Mouse (Mus musculus): ENCODE results near the gene Gp5. TPM values are rescaled to one million over a fixed set of nuclear protein-coding genes. Genes with fewer than 3 reads are reported as not detected.
"Not testable (repeated sequence)": the region's sequence is repeated elsewhere in the genome, so short reads cannot be mapped to it uniquely, and the experiment has no call there.

The Gp5 gene
- polyA plus RNA-seq (2012; rRNA removed), result 0.44 and 0.46 TPM in 2 replicates

- no peak for DNase-seq (ENCODE audit: low read depth)
Measured at GRCm38 (mm10) chr16:30310647-30311046, at the start of gene Gp5. TSS of gene Gp5 (minus strand) at chr16:30310779.

GRCm38 (mm10) chr16:30353489-30353888 lies 42.9 kb upstream of the Gp5 start:
- DNase-seq (ENCODE audit: low read depth), result not testable (repeated sequence)

DNA sequence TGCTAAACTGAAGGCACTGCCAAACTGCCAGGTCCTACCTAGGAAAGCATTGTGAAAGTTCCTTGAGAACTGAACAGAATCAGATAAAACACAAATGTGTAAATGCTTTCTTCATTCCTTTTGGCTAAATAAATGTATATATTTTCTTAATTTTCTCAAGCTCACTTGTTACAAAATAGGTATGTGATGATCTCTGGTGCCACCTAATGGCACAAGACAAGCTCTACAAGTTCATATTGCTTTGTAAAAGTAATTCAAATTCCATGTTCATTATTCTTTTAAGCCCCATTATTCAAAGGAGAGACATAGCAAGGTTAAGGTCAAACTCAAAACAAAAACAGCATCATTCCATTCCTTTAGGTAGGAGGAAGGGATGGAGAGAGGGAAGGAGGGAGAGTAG lies 3.7 kb upstream of the Gp5 start:
- no peak for DNase-seq (ENCODE audit: low read depth)

DNA sequence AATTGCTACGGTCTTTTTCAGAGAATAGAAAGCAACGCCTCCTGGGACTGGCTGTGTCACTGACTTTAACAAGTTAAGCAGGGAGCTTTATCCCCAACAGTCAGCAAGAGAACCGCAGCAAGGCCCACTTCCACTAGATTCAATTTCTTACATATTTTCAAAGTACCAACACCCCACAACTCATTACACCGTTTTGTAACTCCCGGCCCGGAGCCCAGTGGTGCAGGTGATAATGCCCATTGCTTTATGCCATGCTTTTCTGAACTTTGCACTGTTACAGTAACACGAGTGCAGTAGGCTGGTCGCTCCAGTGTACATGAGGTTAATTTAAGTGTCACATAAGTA lies 436 bp downstream of the Gp5 start:
- DNase-seq (ENCODE audit: low read depth), result no peak

DNA sequence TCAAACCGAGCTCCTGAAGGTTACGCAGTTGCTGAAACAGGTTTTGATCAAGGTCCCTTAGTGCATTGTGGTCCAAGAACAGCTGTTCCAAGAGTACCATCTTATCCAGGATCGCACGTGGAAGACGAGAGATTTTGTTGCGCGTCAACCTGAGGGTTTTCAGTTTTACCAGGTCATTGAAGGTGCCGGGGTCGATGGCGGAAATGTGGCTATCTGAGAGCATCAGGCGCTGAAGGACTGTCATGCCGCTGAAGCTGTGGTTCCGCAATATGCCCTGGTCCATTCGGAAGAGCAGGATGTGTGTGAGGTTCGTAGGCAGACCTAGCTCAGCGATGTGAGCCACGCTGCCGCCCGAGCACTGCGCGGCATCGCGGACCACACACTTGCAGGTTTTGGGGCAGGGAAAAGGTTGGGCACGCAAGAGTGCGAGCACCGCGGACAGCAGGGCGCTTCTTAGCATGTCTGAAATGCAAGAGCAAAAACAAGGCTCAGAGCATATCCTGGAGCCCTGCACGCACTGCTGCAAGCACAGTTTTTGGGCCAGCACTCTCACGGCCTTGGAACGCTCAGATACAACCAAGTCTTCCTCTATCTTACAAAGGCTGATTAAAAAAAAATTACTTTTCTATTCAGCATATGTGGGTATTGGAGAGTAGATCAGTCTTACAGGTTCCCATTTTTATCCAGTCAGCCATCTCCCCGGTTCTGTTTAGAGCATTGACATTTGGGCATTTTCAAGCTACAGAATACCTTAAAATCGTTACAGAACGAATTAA lies 996 bp downstream of the Gp5 start:
- DNase-seq (ENCODE audit: low read depth), result no peak

DNA sequence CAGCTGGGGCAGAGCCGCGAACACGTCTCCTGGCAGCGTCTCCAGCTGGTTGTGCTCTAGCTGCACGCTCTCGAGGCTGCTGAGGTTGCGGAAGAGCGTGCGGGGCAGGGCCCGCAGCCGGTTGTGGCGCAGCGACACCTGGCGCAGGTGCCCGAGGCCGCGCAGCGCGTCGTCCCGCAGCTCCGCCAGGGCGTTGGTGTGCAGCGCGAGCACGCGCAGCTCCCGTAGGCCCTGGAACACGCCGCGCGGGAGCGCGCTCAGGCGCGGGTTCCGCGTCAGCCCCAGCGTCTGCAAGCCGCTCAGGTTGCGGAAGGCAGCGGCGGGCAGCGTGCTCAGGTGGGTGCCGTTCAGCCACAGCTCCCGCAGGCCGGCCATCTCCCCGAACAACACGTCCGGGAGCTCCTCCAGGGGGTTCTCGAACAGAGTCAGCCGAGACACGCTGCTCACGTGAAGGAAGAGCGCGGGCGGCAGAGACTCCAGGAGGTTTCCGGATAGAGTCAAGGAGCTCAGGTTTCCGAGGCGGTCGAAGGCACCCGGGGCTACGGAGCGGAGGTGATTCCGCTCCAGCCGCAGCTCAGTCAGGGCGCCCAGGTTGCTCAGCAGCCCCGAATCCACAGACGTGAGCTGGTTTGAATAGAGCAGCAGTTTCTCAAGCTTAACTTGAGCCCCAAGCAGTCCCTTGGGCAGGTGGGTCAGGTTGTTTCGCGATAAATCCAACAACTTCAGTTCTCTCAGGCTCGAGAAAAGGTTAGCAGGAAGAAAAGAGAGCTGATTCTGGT lies 1.8 kb downstream of the Gp5 start:
- DNase-seq (ENCODE audit: low read depth), result no peak

- no peak for DNase-seq (ENCODE audit: low read depth)
Measured at GRCm38 (mm10) chr16:30307961-30308615, 2.5 kb downstream of the Gp5 start.

GRCm38 (mm10) chr16:30307306-30307705 lies 3.3 kb downstream of the Gp5 start:
- DNase-seq (ENCODE audit: low read depth), result no peak

DNA sequence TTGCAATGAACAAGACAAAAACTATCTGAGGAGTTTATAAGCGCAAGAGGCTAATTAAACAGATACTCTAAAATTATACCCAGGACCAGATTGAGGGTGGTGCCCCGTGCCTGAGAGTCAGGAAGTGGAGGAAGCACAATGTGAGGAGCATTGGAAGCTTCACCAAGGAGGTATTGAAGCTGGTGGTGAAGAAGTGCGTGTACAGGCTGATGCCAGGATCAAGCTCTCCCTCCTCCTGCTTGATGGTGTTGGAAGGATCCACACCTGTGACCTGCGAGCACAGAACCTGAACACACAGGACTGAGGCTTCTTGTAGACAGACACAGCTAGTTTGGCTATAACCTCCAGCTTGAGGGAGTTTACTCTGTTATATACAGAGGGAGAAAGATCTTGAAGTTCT lies 4.5 kb downstream of the Gp5 start:
- DNase-seq (ENCODE audit: low read depth), result no peak

GRCm38 (mm10) chr16:30304236-30304635 lies 6.3 kb downstream of the Gp5 start:
- no peak for DNase-seq (ENCODE audit: low read depth)

DNA sequence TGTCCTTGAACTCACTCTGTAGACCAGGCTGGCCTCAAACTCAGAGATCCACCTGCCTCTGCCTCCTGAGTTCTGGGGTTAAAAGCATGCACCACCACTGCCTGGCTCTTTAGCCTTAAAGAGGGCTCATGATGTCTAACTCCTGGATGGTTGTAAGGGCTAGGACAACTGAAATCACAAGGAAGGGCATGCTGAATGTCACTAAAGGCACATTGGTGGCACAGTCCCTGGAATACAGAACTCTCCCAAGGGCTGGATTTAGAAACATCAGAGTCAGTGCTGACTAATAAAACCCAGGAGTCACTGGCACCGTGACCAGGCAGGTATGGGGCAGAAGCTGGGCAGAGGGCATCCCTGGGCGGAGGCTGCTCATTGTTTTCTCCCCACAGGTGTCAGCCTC lies 7.2 kb downstream of the Gp5 start:
- no peak for DNase-seq (ENCODE audit: low read depth)

- DNase-seq (ENCODE audit: low read depth), result no peak
Measured at GRCm38 (mm10) chr16:30302686-30303085, 7.9 kb downstream of the Gp5 start.

DNA sequence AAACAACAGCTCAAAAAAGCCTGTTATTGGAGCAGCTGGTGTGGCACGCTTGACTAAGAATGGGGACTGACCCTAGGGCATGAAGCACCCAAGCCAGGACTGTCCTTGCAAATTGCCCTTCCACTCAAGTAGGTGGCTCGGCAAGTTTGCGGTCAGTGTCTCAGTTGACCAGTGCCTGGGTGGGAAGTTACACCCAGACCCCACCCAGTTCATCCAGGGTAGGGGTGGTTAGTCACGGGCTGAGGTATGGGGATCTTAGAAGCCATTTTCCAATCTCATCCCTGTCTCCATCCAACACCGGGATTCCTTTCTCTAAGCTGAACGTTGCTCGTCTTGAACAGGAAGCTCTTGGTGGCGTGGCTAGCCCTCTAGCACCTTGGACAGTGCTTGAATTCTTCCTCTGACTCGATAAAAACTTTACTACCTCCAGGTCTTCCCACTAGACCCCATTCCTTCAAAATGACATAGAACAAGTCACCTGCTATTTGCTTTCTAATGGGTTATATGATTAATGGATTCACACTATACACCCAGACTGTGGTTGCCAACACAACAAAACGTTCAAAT lies 10.8 kb downstream of the Gp5 start:
- DNase-seq (ENCODE audit: low read depth), result no peak

DNA sequence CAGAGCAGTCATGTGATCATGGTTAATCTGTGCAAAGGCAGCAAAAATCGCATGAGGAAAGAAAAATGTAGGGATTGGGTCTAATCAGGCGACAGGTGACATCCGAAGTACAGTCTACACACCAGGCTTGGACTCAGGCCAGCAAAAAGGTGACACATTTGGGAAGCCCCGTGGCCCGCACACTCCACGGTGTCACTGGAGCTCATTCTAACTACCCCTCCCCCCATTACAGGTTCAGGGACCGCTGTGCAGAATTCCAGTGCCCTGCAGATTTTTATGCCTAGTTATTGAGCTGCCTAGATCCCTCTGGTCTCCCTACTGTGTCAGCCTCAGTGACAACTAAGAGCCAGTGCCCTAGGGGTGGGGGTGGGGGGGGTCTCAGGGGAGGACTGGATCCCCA lies 13.1 kb downstream of the Gp5 start:
- DNase-seq (ENCODE audit: low read depth), result no peak

DNA sequence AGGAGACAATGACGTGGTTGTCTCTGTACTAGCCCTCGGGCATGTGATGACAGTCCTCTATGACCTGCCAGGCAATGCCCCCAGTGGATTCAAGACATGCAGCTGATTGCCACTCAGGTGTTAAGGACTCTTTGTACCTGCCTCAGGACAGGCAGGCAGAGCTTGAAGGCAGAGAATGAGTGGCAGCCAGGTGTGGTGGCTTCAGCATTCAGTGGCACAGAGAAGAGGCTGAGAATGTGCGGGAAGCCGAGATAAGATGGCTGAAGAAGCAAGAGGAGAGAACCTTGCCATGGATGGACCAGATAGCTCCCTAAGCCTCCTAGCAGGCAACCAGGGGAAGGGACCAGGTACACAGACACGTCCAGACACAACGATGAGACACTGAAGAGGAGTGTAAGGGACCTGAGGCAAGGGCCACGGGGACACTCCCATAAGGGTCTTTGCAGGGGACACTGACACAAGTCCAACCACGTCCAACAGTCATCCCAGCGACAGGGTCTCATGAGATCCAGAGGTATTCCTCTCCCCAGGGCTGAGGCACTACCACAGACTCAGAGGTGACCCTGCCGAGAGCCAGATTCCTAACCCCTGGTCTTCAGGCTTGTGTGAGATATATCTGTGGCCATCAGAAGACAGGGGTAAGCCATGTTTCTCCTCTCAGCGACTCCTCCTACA lies 13.8 kb downstream of the Gp5 start:
- no peak for DNase-seq (ENCODE audit: low read depth)

DNA sequence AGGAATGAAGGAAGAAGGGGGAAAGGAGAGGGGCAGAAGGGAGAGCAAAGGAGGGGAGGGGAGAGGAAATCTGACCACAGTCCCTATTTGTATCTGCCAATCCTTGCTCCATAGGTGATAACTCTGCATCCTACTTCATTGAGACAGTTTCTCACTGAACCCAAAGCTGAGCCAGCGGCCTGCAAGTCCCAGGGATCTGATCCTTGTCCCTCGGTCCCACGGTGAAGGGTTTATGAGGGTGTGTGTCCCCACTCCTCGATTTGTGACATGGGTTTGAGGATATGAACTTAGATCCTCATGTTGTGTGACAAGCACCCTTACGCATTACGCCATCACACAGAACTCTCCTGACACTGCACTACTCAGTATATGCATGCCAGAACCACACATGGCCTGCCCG lies 15.5 kb downstream of the Gp5 start:
- DNase-seq (ENCODE audit: low read depth), result no peak

DNA sequence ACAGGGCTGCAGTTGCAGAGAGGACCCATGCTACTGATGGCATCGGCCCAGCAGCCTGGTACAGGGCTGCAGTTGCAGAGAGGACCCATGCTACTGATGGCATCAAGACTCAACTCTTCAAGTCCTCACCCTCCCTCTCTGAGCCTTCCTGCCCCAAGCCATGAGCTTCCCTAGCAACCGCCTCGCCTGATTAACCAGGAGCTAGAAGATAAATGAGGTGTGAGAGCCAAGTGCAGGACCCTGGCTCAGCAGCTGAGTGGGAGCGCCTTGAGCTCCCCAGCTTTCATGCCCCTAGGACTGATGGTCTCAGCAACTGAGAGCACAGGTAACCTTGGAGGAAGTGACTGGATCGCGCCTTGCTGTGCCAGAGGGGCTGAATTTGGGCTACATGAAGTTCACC lies 20.1 kb downstream of the Gp5 start:
- DNase-seq (ENCODE audit: low read depth), result no peak

DNA sequence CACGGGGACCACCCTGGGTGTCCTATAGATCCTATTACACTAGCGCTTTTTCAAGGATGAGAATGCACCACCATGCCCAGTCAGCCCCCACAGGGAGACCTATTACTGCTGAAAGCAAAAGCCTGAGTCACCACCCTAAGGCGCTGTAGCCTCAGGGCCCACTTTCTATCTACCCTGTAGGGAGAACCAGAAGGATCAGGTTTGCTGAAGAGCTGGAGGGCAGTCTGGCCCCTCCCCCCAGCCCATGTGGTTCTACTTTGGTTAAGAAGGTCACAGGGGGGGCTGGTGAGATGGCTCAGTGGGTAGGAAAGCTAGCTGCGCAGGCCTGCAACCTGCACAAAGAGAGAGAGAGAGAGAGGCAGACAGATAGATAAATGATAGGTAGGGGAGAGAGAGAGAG lies 24.9 kb downstream of the Gp5 start:
- DNase-seq (ENCODE audit: low read depth), result no peak

- DNase-seq (ENCODE audit: low read depth), result no peak
Measured at GRCm38 (mm10) chr16:30283743-30284337, 26.7 kb downstream of the Gp5 start.

DNA sequence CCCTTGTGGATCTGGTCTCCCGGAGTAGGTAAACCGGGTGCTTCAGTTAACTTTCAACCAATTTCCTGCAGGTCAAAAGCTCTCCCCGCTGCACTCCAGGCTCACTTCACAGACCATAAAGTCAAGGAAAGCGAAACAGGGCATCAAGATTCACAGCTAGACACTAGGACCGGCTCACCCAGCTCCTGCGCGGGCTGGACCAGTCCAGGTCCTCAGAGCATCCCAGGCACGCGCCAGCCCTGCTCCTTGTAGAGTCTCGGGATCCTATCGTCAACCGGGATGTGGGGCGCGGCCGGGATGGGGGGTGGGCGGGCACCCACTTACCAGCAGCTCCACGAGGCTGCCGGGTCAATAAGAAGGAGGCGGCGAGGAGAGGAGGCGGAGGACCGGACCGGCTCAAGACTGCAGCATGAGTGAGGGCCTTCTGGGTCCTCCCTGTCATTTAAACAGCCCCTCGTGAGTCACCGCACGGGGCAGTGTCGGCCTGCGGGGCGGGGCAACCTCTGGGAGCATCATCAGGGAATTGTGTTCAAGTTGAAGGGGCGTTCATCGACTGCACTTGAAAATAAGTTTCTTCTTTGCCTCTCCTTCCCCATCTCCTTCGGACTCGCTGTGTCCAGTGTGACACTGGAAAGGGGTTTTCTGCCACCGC lies 27.6 kb downstream of the Gp5 start, which contains the start of gene Lrrc15:
Gene Lrrc15, minus strand, starts transcription at position 413 of the 652 bp plus-strand sequence.
- no peak for DNase-seq (ENCODE audit: low read depth)
